Mouse (Mus musculus) embryonic fibroblast, embryonic 13.5 days (primary cell): Measurements from ENCODE around the gene 4933402J07Rik.

Experiments used
- CTCF ChIP-seq: IDR thresholded peaks from 2 replicates; pipeline ENCODE4 v1.5.1; 2011; ENCODE audit warnings: mild to moderate bottlenecking, control low read depth, low read length, moderate library complexity, borderline replicate concordance; ENCODE audit not compliant: insufficient read depth
- POLR2A ChIP-seq: IDR thresholded peaks from 2 replicates; pipeline ENCODE4 v1.6.1; 2011; ENCODE audit warnings: low read depth, mild to moderate bottlenecking, control low read depth, low read length, moderate library complexity

DNA sequence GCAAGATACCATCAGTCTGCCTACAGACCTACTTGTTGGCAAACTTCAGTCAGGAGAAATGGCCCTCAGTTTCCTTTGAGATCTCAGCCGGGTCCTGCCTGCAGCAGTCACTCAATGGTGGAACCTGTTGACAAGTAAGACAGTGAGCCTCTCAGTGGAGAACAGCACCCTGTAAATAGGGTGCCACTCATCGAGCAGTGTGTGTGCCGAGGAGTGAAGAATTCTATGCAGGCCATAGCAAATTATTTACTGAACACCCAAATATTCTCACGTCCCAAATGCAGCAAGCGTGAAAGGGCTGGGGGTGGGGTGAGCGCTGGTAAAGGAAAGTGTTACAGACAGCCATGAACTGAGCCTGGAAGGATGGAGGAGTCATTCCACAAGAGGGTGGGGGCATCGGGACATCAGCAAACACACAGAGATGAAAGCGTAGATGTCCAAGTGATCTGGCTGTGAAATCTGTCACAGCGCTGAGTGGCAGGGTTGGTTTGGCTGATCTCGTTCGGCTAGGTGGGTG is 72.6 kb downstream of the 4933402J07Rik start:
- TF ChIP-seq POLR2A: no peak
- TF ChIP-seq CTCF: no peak
